Mouse (Mus musculus): Measurements from ENCODE around the gene Otogl. TPM values are rescaled to one million over a fixed set of nuclear protein-coding genes. Genes with fewer than 3 reads are reported as not detected.

The Otogl gene
- total RNA-seq, 2 experiments from 2014 or later: 0.31 to 0.36 TPM

DNA sequence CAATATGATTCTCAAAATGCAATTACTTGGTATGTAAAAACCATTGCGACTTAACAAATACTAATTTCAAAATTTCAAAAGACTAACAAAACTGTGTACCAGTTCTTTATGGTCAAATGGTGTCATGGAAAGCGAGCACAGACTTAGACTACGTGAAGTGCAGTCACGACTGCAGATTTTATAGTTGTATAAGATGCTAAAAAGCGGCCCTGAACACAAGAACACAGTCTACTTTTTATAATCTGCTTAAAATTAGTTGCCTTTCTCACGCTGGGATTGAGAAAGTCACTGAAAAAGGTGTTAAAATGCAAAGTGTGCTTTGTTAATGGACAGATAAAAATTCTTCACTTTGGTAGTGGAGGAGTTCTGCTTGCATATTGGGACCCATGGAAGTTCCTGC lies 174.2 kb downstream of the Otogl start:
- intact Hi-C loops (cut with DNase I): no loop called here
- peak in 1 of 2 experiments; percentile 3 for DNase-seq (ENCODE audit: low spot score in 2 of 2)

DNA sequence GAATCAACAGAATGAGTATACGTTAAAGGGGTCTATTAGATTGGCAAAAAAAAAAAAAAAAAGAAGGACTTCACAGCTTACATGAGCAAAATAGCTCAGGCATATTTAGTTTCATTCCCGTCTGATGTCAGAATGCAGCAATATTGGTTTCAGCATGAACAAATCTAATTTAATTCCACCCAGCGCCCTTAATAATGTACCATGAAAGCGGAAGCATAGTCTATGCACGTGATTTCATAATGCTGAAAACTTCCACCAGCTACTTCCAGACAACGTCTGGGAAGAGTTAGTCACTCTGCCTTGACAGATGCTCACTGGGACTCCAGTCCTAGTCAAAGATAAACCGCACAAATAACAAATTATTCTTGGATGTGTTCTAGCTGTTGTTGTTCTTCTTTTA lies 176.5 kb downstream of the Otogl start:
- intact Hi-C loops (cut with DNase I): no loop called here

DNA sequence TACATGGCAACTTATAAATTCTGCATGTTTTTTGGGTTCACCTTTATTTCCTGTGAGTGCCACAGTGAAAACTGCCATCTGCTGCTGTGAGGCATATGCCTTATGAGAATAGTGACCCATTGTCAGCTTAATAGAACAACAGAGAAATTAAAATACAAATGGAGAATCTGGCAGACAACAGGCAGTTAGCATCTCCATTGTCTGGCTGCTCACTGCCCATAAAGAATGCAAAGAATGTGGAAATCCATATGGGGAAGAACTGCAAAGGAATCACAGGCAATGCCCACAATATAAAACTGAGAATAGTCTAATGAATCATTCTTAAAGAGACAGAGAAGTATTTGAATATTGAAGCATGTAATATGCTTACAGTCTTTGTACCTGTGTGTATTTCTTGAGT lies 177.6 kb downstream of the Otogl start:
- DNase-seq (ENCODE audit: low spot score in 2 of 2): no peak
- intact Hi-C loops (cut with DNase I): no loop called here

More for the DNA sequence above, 176.5 kb downstream of the Otogl start:
- DNase-seq (ENCODE audit: low spot score in 2 of 2): no peak

DNA sequence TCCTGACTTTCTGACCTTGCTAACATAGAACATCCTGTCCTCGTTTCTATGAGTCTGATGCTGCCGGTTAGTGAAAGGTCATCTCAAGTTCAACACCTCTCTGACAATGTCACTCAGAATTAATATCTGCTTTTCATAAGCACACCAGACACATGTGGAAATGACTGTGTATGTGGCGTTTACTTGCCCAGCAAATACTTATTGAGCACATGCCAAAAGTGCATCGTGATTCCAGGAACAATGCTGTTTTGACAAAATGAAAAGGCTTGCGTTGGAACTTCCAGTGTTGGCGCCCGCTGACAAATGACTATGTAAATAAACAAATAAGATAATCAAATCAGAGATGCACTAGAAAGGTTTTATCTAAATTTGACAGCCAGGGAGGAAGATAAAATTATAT lies 186.3 kb downstream of the Otogl start:
- intact Hi-C loops (cut with DNase I): no loop called here

GRCm38 (mm10) chr10:107719806-107720205 lies 192.1 kb downstream of the Otogl start, which contains the start of gene Ptprq:
Gene Ptprq (minus strand): TSS chr10:107720051.
- intact Hi-C loops (cut with DNase I): no loop called here
- DNase-seq (ENCODE audit: low spot score in 2 of 2): no peak

More for the DNA sequence above, 186.3 kb downstream of the Otogl start:
- DNase-seq (ENCODE audit: low spot score in 2 of 2): no peak

Other genes starting within 250 kb of the Otogl start
- under 1 TPM in 1 of 2 experiments, not detected in 1; 0.08 TPM for gene Ptprq, start 192.1 kb downstream of the Otogl start, total RNA-seq (2021)

Measured in left cerebral cortex, postnatal 14 days (tissue).